Comparison of ENCODE assay signal across 16 mouse cellular contexts in genomic region chr3:56859841-56860240, GRCm38 (mm10).
DNase-seq lines count a peak whose midpoint lies in the region; ATAC-seq lines count a peak whose summit lies in the region.
"Had no signal": no experiment of that assay in that cellular context is flagged by ENCODE, and none has a peak within 500 bp of the region (broad histone marks: within the 10 kb centered on the region; RNA-seq: fewer than 3 reads in every experiment).

No protein-coding gene starts in this region.

- H3K27ac ChIP-seq in limb, embryonic 10.5 days, result peak overlapping the region; percentile 7; the same call in 1 of the 2 replicates
- 0 out of 2 replicates have a peak overlapping the region, but pooled peaks have one; percentile 5 for H3K27ac ChIP-seq in neural tube, embryonic 14.5 days (ENCODE audit: low read depth, low read length)
- H3K27ac ChIP-seq: heart, embryonic 15.5 days; intestine, embryonic 15.5 days; macrophage had no signal

- peak; percentile 66; the same call in 1 of the 2 replicates for ATAC-seq in neural tube, embryonic 14.5 days (ENCODE audit: low read depth)
- ATAC-seq: intestine, embryonic 15.5 days; liver, postnatal 0 days had no signal

- peaks cover 5% of the 10 kb centered on the region for H3K4me1 ChIP-seq in limb, embryonic 10.5 days
- no peaks in the 10 kb centered on the region for H3K4me1 ChIP-seq in neural tube, embryonic 14.5 days (ENCODE audit: control insufficient read depth, insufficient read depth, low read length)
- H3K4me1 ChIP-seq: heart, embryonic 15.5 days; intestine, embryonic 15.5 days had no signal

- H3K9ac ChIP-seq in neural tube, embryonic 14.5 days (replicated peaks; ENCODE audit: low read depth, low read length), result no peak overlapping the region
- H3K9ac ChIP-seq: heart, embryonic 15.5 days; intestine, embryonic 15.5 days; liver, postnatal 0 days had no signal

- no peak overlapping the region for H3K4me2 ChIP-seq in neural tube, embryonic 14.5 days (ENCODE audit: low read depth, low read length)
- H3K4me2 ChIP-seq: heart, embryonic 15.5 days; intestine, embryonic 15.5 days had no signal

- H3K9me3 ChIP-seq in limb, embryonic 10.5 days (replicated peaks), result no peaks in the 10 kb centered on the region
- H3K9me3 ChIP-seq in neural tube, embryonic 14.5 days (ENCODE audit: control insufficient read depth, low read length), result no peaks in the 10 kb centered on the region
- H3K9me3 ChIP-seq: heart, embryonic 15.5 days; intestine, embryonic 15.5 days had no signal

- H3K4me3 ChIP-seq in limb, embryonic 10.5 days, result no peak overlapping the region
- no peak overlapping the region for H3K4me3 ChIP-seq in neural tube, embryonic 14.5 days (ENCODE audit: low read depth, low read length)
- H3K4me3 ChIP-seq: heart, embryonic 15.5 days; intestine, embryonic 15.5 days had no signal

- 73% methylated on average over 9 of the region's 9 CpGs for WGBS in limb, embryonic 10.5 days
- 73% methylated on average over 9 of the region's 9 CpGs for WGBS in neural tube, embryonic 14.5 days

- no peaks in the 10 kb centered on the region for H3K27me3 ChIP-seq in limb, embryonic 10.5 days (ENCODE audit: low read depth, poor library complexity, severe bottlenecking)
- H3K27me3 ChIP-seq in neural tube, embryonic 14.5 days (ENCODE audit: control insufficient read depth, insufficient read depth, low read length), result no peaks in the 10 kb centered on the region
- H3K27me3 ChIP-seq: heart, embryonic 15.5 days; intestine, embryonic 15.5 days had no signal

- H3K36me3 ChIP-seq in limb, embryonic 10.5 days, result no peaks in the 10 kb centered on the region
- H3K36me3 ChIP-seq in neural tube, embryonic 14.5 days (ENCODE audit: control insufficient read depth, insufficient read depth, low read length), result no peaks in the 10 kb centered on the region
- H3K36me3 ChIP-seq: heart, embryonic 15.5 days; intestine, embryonic 15.5 days had no signal

- peak; percentile 8 for DNase-seq in embryo, embryonic 10 days (ENCODE audit: low spot score)
- DNase-seq in embryo, embryonic 9.5 days (ENCODE audit: extremely low spot score), result no peak
- peak; percentile 2 for DNase-seq in retina, postnatal 1 day
- DNase-seq in retina, embryonic 14.5 days (ENCODE audit: low spot score), result no peak
- DNase-seq in limb, embryonic 10.5 days (ENCODE audit: low spot score), result peak; percentile 40
- no peak for DNase-seq in urinary bladder, postnatal 14 days (ENCODE audit: low spot score)
- DNase-seq in thymus, adult 18-20 months, result no peak
- DNase-seq: adrenal gland, postnatal 10 days; gastrocnemius, postnatal 36 days; kidney, postnatal 36 days; left cerebral cortex, postnatal 4 days; liver, postnatal 0 days had no signal

Comparison
In these comparisons a context has a peak if more than half of its experiments do, and no peak if none do; other contexts are left out.
1. DNase-seq: peak in embryo, embryonic 10 days (single experiment), retina, postnatal 1 day (single experiment) and limb, embryonic 10.5 days (single experiment); none in embryo, embryonic 9.5 days (single experiment), retina, embryonic 14.5 days (single experiment), urinary bladder, postnatal 14 days (single experiment) and thymus, adult 18-20 months (0 of 2).